ENCODE assay signal across 10 mouse cellular contexts in genomic region chr11:45647888-45648287, GRCm38 (mm10).
A peak's percentile ranks its signal among the peaks of the same experiment; 100 is the strongest.
DNase-seq lines count a peak whose midpoint lies in the region; ATAC-seq and TF ChIP-seq lines count a peak whose summit lies in the region.
"Had no signal": no experiment of that assay in that cellular context is flagged by ENCODE, and none has a peak within 500 bp of the region (broad histone marks: within the 10 kb centered on the region; RNA-seq: fewer than 3 reads in every experiment).

No protein-coding gene starts in this region.

- no peaks in the 10 kb centered on the region for H3K27me3 ChIP-seq in heart, postnatal 0 days (ENCODE audit: control insufficient read depth, insufficient read depth, low read length)
- no peaks in the 10 kb centered on the region for H3K27me3 ChIP-seq in heart, embryonic 10.5 days (ENCODE audit: insufficient read depth, poor library complexity, severe bottlenecking)
- no peaks in the 10 kb centered on the region for H3K27me3 ChIP-seq in G1E (ENCODE audit: insufficient read depth, low read length)

- H3K4me1 ChIP-seq in heart, postnatal 0 days (ENCODE audit: control insufficient read depth, insufficient read depth) = no peaks in the 10 kb centered on the region
- H3K4me1 ChIP-seq in heart, embryonic 10.5 days = no peaks in the 10 kb centered on the region
- no peaks in the 10 kb centered on the region for H3K4me1 ChIP-seq in lung, adult 2 months (ENCODE audit: control insufficient read depth, insufficient read depth, low read length)
- H3K4me1 ChIP-seq in G1E (ENCODE audit: insufficient read depth, low read depth, low read length) = no peaks in the 10 kb centered on the region
- H3K4me1 ChIP-seq in embryonic fibroblast, embryonic 13.5 days (ENCODE audit: control insufficient read depth, insufficient read depth, low read length) = no peaks in the 10 kb centered on the region
- H3K4me1 ChIP-seq: midbrain, embryonic 10.5 days had no signal

- DNase-seq in heart, postnatal 0 days (ENCODE audit: low spot score) = no peak
- DNase-seq in heart, embryonic 10.5 days (ENCODE audit: low spot score) = no peak
- DNase-seq in lung, adult 2 months = no peak
- no peak for DNase-seq in lung, postnatal 25 days (ENCODE audit: low spot score)
- DNase-seq in G1E (ENCODE audit: low spot score) = no peak
- DNase-seq in layer of hippocampus, postnatal 14 days (ENCODE audit: low spot score in 2 of 2) = no peak
- DNase-seq in ovary, postnatal 10 days (ENCODE audit: low spot score) = no peak
- DNase-seq: layer of hippocampus, adult 9-11 months had no signal

- no peak overlapping the region for H3K9ac ChIP-seq in heart, postnatal 0 days (replicated peaks; ENCODE audit: low read depth, low read length)

- no peak for TF ChIP-seq POLR2A in lung, adult 2 months (IDR thresholded peaks at IDR 0.05; ENCODE audit: borderline replicate concordance, extremely low read depth, low read depth, low read length)
- no peak for TF ChIP-seq POLR2A in embryonic fibroblast, embryonic 13.5 days (IDR thresholded peaks at IDR 0.05; ENCODE audit: low read depth, low read length)

- TF ChIP-seq CTCF in heart, postnatal 0 days (IDR thresholded peaks at IDR 0.05; ENCODE audit: low read depth) = peak; percentile 28
- TF ChIP-seq CTCF in lung, adult 2 months (IDR thresholded peaks at IDR 0.05; ENCODE audit: insufficient read depth, low read length) = peak; percentile 12; the same call in 1 of the 2 replicates
- peak; percentile 49; the same call in 1 of the 2 replicates for TF ChIP-seq CTCF in G1E (IDR thresholded peaks at IDR 0.05; ENCODE audit: low read depth, low read length)
- peak; percentile 19; the same call in 1 of the 2 replicates for TF ChIP-seq CTCF in embryonic fibroblast, embryonic 13.5 days (IDR thresholded peaks at IDR 0.05; ENCODE audit: borderline replicate concordance, insufficient read depth, low read length)

- H3K27ac ChIP-seq in heart, postnatal 0 days (ENCODE audit: low read depth) = no peak overlapping the region
- H3K27ac ChIP-seq in heart, embryonic 10.5 days = no peak overlapping the region
- no peak overlapping the region for H3K27ac ChIP-seq in embryonic fibroblast, embryonic 13.5 days (ENCODE audit: insufficient read depth, low read length)
- H3K27ac ChIP-seq: midbrain, embryonic 10.5 days had no signal

- no peaks in the 10 kb centered on the region for H3K36me3 ChIP-seq in heart, postnatal 0 days (replicated peaks; ENCODE audit: control insufficient read depth, insufficient read depth, low read length)
- no peaks in the 10 kb centered on the region for H3K36me3 ChIP-seq in heart, embryonic 10.5 days
- no peaks in the 10 kb centered on the region for H3K36me3 ChIP-seq in G1E (replicated peaks)
- H3K36me3 ChIP-seq: midbrain, embryonic 10.5 days had no signal

- H3K9me3 ChIP-seq in heart, postnatal 0 days (replicated peaks; ENCODE audit: control insufficient read depth, low read length) = no peaks in the 10 kb centered on the region
- H3K9me3 ChIP-seq in heart, embryonic 10.5 days = no peaks in the 10 kb centered on the region
- no peaks in the 10 kb centered on the region for H3K9me3 ChIP-seq in G1E (replicated peaks)
- H3K9me3 ChIP-seq: midbrain, embryonic 10.5 days had no signal

- no peak for ATAC-seq in heart, postnatal 0 days (ENCODE audit: insufficient read depth, low read depth)
- ATAC-seq in G1E (ENCODE audit: extremely low read depth, insufficient number of reproducible peaks, low FRiP score, poor library complexity, severe bottlenecking) = no peak

- no peak overlapping the region for H3K4me3 ChIP-seq in heart, postnatal 0 days (ENCODE audit: low read depth, low read length)
- H3K4me3 ChIP-seq in heart, embryonic 10.5 days = no peak overlapping the region
- H3K4me3 ChIP-seq in lung, adult 2 months (replicated peaks; ENCODE audit: extremely low read depth, low read depth, low read length) = no peak overlapping the region
- H3K4me3 ChIP-seq in G1E (ENCODE audit: low read depth, low read length) = no peak overlapping the region
- H3K4me3 ChIP-seq in embryonic fibroblast, embryonic 13.5 days (ENCODE audit: insufficient read depth, low read length) = no peak overlapping the region
- H3K4me3 ChIP-seq: midbrain, embryonic 10.5 days had no signal

- TF ChIP-seq EP300 in heart, postnatal 0 days (IDR thresholded peaks at IDR 0.05; ENCODE audit: low read depth) = no peak

- WGBS in heart, postnatal 0 days = 73% methylated on average over 3 of the region's 3 CpGs
- WGBS in heart, embryonic 10.5 days = 66% methylated on average over 3 of the region's 3 CpGs
- 57% methylated on average over 3 of the region's 3 CpGs for WGBS in lung, adult 2 months

- H3K4me2 ChIP-seq in heart, postnatal 0 days (ENCODE audit: low read depth, low read length) = no peak overlapping the region
